Mouse (Mus musculus) forebrain, embryonic 16.5 days (tissue): ENCODE results near the gene Adgrg5. TPM values are rescaled to one million over a fixed set of nuclear protein-coding genes. Genes with fewer than 3 reads are reported as not detected.

Experiments
- ATAC-seq: fragments of 200-750 bp; cut with Nextera tagmentation; 2 replicates; pipeline ENCODE4 v1.8.0; 2017; ENCODE audit warnings: mild to moderate bottlenecking, moderate library complexity
- H3K27ac ChIP-seq: fragments of 300-500 bp; sonication (generic); 2 replicates; pipeline ENCODE4 v1.5.1; 2014; ENCODE audit warnings: low read length, control low read depth
- H3K27me3 ChIP-seq: fragments of 300-500 bp; sonication (generic); replicated peaks from 2 replicates; pipeline ENCODE4 v1.6.1; 2014; ENCODE audit warnings: low read length; ENCODE audit not compliant: control insufficient read depth, insufficient read depth
- H3K36me3 ChIP-seq: fragments of 300-500 bp; sonication (generic); 2 replicates; pipeline ENCODE4 v1.6.1; 2014; ENCODE audit not compliant: control insufficient read depth, insufficient read depth
- H3K4me1 ChIP-seq: fragments of 300-500 bp; sonication (generic); replicated peaks from 2 replicates; pipeline ENCODE4 v1.6.1; 2014; ENCODE audit warnings: low read length; ENCODE audit not compliant: control insufficient read depth, insufficient read depth
- H3K4me2 ChIP-seq: fragments of 300-500 bp; sonication (generic); 2 replicates; pipeline ENCODE4 v1.6.1; 2014; ENCODE audit warnings: mild to moderate bottlenecking, low read length, control low read depth
- H3K4me3 ChIP-seq: fragments of 300-500 bp; sonication (generic); replicated peaks from 2 replicates; pipeline ENCODE4 v1.5.1; 2014; ENCODE audit warnings: mild to moderate bottlenecking, low read length, control low read depth
- H3K9ac ChIP-seq: fragments of 300-500 bp; sonication (generic); replicated peaks from 2 replicates; pipeline ENCODE4 v1.6.1; 2014; ENCODE audit warnings: low read depth, low read length, control low read depth
- H3K9me3 ChIP-seq: fragments of 300-500 bp; sonication (generic); 2 replicates; pipeline ENCODE4 v1.6.1; 2016; ENCODE audit warnings: low read length; ENCODE audit not compliant: control insufficient read depth
- whole genome bisulfite sequencing: fragments of 180-500 bp; shearing (Covaris S2); extraction: QIAGEN DNeasy Blood & Tissue Kit; methylation state at CpG from one replicate; pipeline ENCODE4 v1.1.7; 2014; 5-methylcytosine and 5-hydroxymethylcytosine counted together
- polyA plus RNA-seq: library from polyadenylated mRNA; unstranded; fragments of >200 nt; fragmentation: Nextera tagmentation; extraction: Ambion mirVana; gene quantifications from 2 replicates; pipeline ENCODE4 v1.2.1, GENCODE M21; 2015

Adgrg5 gene
- polyA plus RNA-seq, 1 experiment from 2014 or later = not detected

- Histone ChIP-seq H3K27ac (no peak overlapping the region), H3K9ac (no peak overlapping the region), H3K4me1 (no peaks in the 10 kb centered on the region), H3K4me2 (no peak overlapping the region), H3K36me3 (no peaks in the 10 kb centered on the region), H3K9me3 (no peaks in the 10 kb centered on the region), H3K27me3 (no peaks in the 10 kb centered on the region), H3K4me3 (no peak overlapping the region)
- WGBS = 8% methylated on average over 11 of the region's 11 CpGs
- no peak for ATAC-seq
Measured at GRCm38 (mm10) chr8:94899262-94899661, 24.2 kb upstream of the Adgrg5 start.

- Histone ChIP-seq H3K4me1 (peaks cover 6% of the 10 kb centered on the region), H3K4me2 (no peak overlapping the region), H3K27me3 (no peaks in the 10 kb centered on the region), H3K9ac (no peak overlapping the region), H3K9me3 (no peaks in the 10 kb centered on the region), H3K36me3 (no peaks in the 10 kb centered on the region), H3K4me3 (no peak overlapping the region), H3K27ac (no peak overlapping the region)
- 47% methylated on average over 6 of the region's 6 CpGs for WGBS
- no peak for ATAC-seq
Measured at GRCm38 (mm10) chr8:94900617-94901016, 22.9 kb upstream of the Adgrg5 start.

- Histone ChIP-seq H3K9ac (no peak overlapping the region), H3K4me1 (peaks cover 6% of the 10 kb centered on the region), H3K9me3 (no peaks in the 10 kb centered on the region), H3K27ac (no peak overlapping the region), H3K4me3 (no peak overlapping the region), H3K27me3 (no peaks in the 10 kb centered on the region), H3K36me3 (no peaks in the 10 kb centered on the region), H3K4me2 (no peak overlapping the region)
- WGBS = 41% methylated on average over 5 of the region's 5 CpGs
- ATAC-seq = no peak
Measured at GRCm38 (mm10) chr8:94901031-94901430, 22.5 kb upstream of the Adgrg5 start.

- WGBS = 69% methylated on average over 12 of the region's 12 CpGs
- Histone ChIP-seq H3K4me3 (no peak overlapping the region), H3K27me3 (no peaks in the 10 kb centered on the region), H3K4me1 (peaks cover 6% of the 10 kb centered on the region), H3K27ac (no peak overlapping the region), H3K9ac (no peak overlapping the region), H3K4me2 (no peak overlapping the region), H3K36me3 (no peaks in the 10 kb centered on the region), H3K9me3 (no peaks in the 10 kb centered on the region)
- peak; percentile 10; the same call in 1 of the 2 replicates for ATAC-seq
Measured at GRCm38 (mm10) chr8:94903709-94904108, 19.8 kb upstream of the Adgrg5 start.

DNA sequence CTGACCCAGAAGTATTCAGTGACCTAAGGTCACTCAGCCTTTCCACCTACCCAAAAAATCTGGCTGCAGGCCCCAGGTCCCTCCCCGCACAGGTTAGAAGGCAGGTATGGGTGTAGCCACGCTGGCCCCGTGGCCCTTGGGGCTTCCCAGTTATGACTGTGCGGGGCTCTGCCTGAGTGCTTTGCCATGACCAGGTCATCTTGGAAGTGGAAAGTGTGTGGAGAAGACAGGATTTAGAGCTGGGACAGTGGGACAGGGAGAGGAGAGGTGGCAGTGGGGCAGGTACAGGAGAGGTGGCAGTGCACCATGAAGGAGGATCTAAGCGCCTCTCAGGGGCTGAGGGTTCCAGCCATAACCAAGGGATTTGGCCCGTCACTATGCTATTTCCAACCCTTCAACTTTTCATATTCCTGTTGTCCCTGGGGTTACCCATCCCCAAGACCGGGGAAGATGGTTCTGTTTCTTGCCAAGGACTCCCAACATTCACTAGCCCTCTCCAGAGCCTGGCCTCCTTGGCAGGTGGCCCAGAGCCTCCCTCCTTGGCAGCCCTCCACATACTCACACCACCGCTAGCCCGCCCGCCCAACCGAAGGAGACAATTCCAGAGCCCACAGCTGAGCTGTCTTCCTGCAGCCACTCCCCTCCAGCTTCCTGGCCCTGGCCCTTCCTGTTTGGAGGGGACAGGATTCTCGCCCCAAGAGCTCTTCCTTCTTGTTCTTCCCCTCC, 18.9 kb upstream of the Adgrg5 start:
- Histone ChIP-seq H3K27ac (no peak overlapping the region), H3K36me3 (no peaks in the 10 kb centered on the region), H3K4me3 (no peak overlapping the region), H3K9me3 (no peaks in the 10 kb centered on the region), H3K27me3 (no peaks in the 10 kb centered on the region), H3K4me2 (no peak overlapping the region), H3K4me1 (peaks cover 6% of the 10 kb centered on the region), H3K9ac (no peak overlapping the region)
- peak; percentile 72 for ATAC-seq
- 52% methylated on average over 12 of the region's 12 CpGs for WGBS

GRCm38 (mm10) chr8:94907591-94908300, 15.7 kb upstream of the Adgrg5 start:
- Histone ChIP-seq H3K27me3 (no peaks in the 10 kb centered on the region), H3K9me3 (no peaks in the 10 kb centered on the region), H3K4me1 (peaks cover 6% of the 10 kb centered on the region), H3K27ac (no peak overlapping the region), H3K36me3 (no peaks in the 10 kb centered on the region), H3K4me3 (no peak overlapping the region), H3K9ac (no peak overlapping the region), H3K4me2 (no peak overlapping the region)
- ATAC-seq = no peak
- 86% methylated on average over 18 of the region's 18 CpGs for WGBS

DNA sequence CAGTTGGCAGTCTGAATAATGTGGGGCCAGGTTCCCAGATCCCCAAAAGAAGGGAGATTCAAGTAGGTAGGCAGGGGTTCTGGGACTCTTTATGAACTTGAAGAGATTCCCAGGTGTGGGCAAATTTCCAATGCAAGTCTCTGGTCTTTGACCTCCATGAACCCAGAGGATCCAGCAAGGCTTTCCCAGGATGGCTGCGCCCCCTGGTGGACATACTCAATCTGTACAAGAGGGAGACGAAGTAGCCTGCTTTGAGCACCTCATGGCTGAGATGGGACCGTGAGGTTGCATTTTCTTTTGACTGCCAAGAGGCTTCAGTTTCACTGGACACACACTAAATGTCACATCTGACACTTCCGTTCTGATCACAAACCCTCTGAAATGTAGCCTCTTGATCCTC, 14.6 kb upstream of the Adgrg5 start:
- 0 out of 2 replicates have a peak, but pooled peaks cover under 1% of the 10 kb centered on the region for H3K27me3 ChIP-seq
- ATAC-seq = no peak

GRCm38 (mm10) chr8:94913061-94913660, 10.3 kb upstream of the Adgrg5 start:
- H3K9ac ChIP-seq = peak overlapping the region; percentile 57
- H3K4me1 ChIP-seq = peaks cover 38% of the 10 kb centered on the region
- 0 out of 2 replicates have a peak, but pooled peaks cover 4% of the 10 kb centered on the region for H3K27me3 ChIP-seq
- no peaks in the 10 kb centered on the region for H3K9me3 ChIP-seq
- H3K4me3 ChIP-seq = peak overlapping the region; percentile 53
- no peak overlapping the region for H3K27ac ChIP-seq
- ATAC-seq = peak; percentile 61
- peak overlapping the region; percentile 84 for H3K4me2 ChIP-seq
- 6% methylated on average over 76 of the region's 77 CpGs for WGBS
- no peaks in the 10 kb centered on the region for H3K36me3 ChIP-seq

More for the DNA sequence above, 14.6 kb upstream of the Adgrg5 start:
- no peak overlapping the region for H3K27ac ChIP-seq
- H3K9me3 ChIP-seq = no peaks in the 10 kb centered on the region
- no peak overlapping the region for H3K4me3 ChIP-seq
- no peak overlapping the region for H3K4me2 ChIP-seq
- no peak overlapping the region for H3K9ac ChIP-seq
- no peaks in the 10 kb centered on the region for H3K36me3 ChIP-seq
- 7% methylated on average over 4 of the region's 4 CpGs for WGBS
- peaks cover 15% of the 10 kb centered on the region for H3K4me1 ChIP-seq

DNA sequence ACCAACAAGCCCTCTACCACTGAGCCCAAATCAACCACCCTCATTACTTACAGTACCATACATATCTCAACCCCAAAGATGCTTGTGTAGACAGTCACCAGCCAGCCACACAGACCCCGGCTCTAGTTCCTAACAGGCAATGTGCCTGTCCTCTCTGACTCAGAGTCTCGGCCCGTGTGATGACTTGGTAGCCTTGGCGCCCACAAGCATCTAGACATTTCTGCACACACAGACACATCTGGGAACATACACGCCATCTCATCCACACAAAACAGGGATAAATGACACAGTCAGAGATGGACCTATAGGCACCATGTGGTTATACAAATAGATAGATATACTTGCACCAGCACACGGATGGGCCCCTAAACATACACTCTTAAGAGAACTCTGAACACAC, 9.2 kb upstream of the Adgrg5 start:
- Histone ChIP-seq H3K27me3 (0 out of 2 replicates have a peak, but pooled peaks cover 4% of the 10 kb centered on the region), H3K36me3 (no peaks in the 10 kb centered on the region), H3K9me3 (no peaks in the 10 kb centered on the region), H3K9ac (no peak overlapping the region), H3K4me1 (peaks cover 39% of the 10 kb centered on the region), H3K27ac (no peak overlapping the region), H3K4me2 (no peak overlapping the region), H3K4me3 (no peak overlapping the region)
- ATAC-seq = no peak
- WGBS = 80% methylated on average over 6 of the region's 6 CpGs
